Mouse (Mus musculus) lung, postnatal 0 days (tissue): Measurements from ENCODE around the gene St6galnac3.

Experiments used
- CTCF ChIP-seq: IDR thresholded peaks from 2 replicates; pipeline ENCODE4 v1.5.1; 2016; ENCODE audit warnings: antibody characterized with exemption, mild to moderate bottlenecking
- EP300 ChIP-seq: IDR thresholded peaks from 2 replicates; pipeline ENCODE4 v1.6.1; 2016; ENCODE audit warnings: antibody characterized with exemption, mild to moderate bottlenecking, control low read depth

- TF ChIP-seq CTCF (peak; percentile 89), EP300 (no peak)
Observed at GRCm38 (mm10) chr3:153658051-153658777, 66.8 kb downstream of the St6galnac3 start.
